Mouse (Mus musculus) NIH3T3 (cell line): Measurements from ENCODE around the gene Gm45337.

Source experiments
- DNase-seq: peaks from one replicate; pipeline ENCODE4 v3.0.0-alpha.2; 2012; ENCODE audit warnings: low read depth

Gm45337 gene

DNA sequence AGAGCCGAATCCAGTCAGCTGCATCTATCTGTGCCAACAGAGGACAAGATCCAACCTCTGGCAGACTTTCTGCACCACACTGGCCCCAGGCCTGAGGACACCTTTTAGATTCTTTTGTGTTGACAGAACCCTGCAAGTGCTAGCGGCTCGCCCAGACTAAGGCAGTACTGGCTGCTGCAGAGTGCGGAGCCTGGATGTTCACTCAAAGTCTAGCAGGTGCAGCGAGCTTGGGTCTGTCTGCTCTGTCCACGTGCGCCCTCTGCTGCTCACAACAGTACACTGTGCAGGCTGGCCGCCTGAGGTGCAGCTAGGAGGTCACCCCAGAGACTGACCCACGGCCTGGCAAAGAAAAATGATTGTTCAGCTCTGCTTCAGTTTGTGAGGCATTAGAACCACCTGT lies 46.6 kb downstream of the Gm45337 start:
- DNase-seq = peak; percentile 84

DNA sequence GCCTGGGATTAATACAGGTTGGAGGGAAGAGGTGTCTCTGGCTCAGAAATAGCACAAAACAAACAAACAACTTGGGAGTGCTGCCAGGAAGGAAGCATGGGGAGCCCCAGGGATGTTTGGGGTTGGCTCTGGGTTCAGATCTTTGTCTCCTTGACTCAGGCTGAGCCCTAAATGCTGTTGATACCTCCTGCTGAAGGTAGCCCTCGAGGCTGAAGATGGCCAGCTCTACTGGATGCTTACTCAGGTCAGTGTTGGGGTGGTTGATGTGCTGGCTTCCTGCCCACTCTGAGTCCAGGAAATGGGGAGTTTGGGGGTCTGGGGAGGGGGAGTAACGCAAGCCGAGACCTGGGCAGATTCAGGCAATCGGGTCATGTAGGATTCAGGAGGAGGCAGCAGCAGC lies 47.7 kb downstream of the Gm45337 start:
- DNase-seq = no peak

DNA sequence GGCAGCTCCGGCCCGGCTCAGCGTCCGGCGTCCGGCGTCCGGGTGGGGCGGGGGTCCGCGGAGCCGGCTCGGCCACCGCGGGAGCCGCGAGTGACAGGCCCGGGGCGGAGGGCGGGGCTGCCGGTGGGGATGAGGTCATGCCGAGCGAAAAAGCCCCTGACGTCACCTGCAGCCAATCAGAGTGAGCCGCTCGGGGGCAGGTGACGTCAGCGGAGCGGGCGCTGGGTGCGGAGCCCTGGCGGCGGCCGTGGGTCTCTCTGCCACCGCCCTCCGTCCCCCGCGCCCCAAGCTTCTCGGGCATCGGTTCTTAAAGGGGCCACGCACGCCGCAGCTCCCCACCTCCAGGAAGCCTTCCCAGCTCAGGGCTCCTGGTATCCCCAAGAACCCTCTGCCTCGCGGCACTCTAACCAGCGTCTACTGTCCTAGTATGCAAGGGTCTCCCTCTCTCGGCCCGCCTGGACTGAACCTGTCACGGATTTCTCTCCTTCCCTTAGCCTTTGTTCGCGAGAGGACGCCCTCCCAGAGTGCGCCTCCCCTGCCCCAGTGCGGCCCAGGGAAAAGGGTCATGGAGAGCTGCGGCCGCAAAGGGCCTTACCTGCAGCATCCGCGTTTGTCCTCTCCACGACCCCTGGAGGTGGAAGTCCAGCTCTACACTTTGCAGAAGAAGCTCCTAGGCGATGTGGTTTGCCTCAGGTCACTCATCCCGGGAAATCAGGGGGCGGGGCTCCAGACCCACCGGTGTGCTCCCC lies 49.0 kb downstream of the Gm45337 start, which contains the start of gene Dusp8:
TSS of gene Dusp8 (minus strand) at position 661 of the 749 bp plus-strand sequence.
- DNase-seq = peak; percentile 78

DNA sequence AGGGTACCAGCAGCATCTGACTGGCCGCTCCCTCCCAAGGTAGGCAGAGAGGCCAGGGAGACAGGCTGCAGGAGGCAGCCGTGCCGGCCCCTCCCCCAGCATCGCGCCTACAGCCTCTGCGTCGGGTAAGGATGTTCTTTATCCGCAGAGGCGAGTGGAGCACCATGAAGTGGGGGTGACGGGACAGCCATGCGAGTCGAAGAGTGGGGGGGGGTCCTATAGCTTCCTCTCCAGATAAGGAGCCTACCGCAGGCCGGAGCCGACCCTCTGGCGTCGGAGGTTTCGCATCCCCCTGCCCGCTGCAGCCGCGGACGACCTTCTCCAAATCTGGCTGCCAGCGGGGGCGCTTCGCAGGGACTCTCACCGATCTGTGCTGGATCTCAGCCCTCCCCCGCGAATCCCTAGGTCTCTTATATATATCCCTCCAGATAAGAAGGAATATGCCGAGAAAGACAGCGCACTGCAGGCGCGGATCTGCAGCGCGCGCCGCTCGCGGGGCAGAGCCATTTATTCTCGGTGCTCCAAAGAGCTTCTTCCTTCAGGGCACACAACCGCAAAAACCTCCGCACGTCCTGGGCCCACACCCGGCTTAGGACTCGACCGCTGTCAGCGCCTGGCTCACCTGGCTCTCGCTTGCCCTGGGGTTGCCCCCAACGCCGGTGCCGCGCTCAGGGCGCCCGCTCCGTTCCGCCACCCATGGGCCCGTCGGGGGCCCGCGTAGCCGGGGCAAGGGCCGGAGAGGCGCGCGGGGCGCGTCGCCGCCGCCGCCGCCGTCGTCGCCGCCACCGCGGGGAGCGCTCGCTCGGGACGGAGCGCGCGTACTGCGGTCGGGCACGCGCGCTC lies 49.9 kb downstream of the Gm45337 start:
- no peak for DNase-seq

DNA sequence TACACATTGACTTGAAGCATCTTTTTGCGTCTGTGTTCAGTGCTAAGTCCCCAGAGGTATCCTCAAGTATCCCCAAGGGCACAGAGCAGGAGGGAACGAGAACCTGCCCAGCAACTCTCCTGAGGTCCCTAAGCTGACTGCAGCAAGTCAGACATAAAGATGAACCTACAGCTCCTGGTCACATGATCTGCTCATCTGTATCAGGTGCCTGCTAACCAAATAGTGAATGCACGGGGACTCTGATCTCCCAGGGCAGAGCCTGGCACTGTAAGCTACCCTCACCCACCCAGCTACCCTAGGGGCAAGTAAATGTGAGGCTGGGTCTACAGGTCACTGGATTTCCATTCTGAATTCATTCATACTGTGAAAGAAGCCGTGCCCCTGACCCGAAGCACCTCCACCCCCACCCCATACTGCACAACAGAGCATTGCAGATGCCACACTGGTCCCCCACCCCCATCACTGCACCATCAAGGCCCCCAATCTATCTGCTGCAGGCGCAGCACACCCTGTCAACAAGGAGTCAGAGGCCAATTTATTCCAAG lies 50.6 kb downstream of the Gm45337 start:
- DNase-seq = no peak
